Mouse (Mus musculus) right cerebral cortex, adult 18-20 months (tissue): Measurements from ENCODE around the gene Adam12.

Source experiments
- DNase-seq: peaks from one replicate; pipeline ENCODE4 v3.0.0; 2022; ENCODE audit warnings: mixed read lengths

The Adam12 gene

GRCm38 (mm10) chr7:134224741-134225612, 7.0 kb downstream of the Adam12 start:
- DNase-seq = peak; percentile 36

DNA sequence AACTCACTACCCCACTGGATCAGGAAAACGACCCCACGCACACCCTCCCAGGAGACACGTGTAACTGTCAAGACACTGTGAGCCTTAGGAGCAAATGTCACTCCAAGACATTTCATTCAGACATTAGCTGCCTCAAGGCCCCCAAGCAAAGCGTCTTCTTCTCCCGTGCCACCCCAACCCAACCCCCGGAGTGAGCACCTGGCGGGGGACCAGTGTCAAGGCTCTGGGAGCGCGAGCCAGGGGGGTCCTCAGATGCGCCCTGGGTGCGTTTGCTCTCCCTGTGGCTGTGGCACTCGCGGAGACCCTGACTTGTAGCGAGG, 7.6 kb downstream of the Adam12 start:
- DNase-seq = no peak

- peak; percentile 80 for DNase-seq
These were observed 8.3 kb downstream of the Adam12 start for GRCm38 (mm10) chr7:134223444-134224161.

DNA sequence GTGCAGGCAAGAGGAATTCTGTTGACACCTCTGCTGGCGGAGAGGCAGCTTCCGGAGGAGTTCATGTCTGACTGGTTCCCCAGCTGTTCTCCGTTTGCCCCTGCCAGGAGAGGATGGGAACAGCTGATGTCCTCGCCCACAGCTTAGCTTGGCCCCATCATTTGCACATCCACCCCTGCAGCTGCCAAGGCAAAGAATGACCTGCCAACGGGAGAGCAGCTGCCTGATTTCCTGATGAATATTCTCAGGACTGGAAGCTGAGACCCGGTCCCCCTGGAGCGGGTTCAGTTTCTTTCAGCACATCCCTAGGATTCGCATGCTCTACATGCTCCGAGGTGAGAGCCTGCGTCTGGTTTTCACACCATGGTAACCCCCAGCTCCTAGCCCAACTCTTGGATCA, 24.0 kb downstream of the Adam12 start:
- DNase-seq = peak; percentile 76

DNA sequence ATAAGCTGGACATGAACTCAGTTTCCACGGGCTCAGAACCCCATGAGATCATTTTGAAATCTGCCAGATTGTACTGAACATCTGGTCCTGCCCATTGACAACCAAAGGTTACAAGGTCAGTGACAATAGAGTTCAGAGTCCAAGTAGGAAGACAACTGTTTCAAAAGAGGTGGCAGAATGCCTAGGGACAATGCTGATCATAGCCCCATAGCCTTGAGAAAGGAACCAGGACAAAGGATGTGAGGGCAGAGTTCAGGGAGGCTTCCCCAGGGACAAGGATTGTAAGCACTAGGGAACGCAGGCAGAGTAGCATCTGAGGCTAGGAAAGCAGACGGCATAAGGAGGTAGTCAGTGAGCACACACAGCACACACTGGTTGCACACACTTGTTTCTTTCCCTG, 38.9 kb downstream of the Adam12 start:
- DNase-seq = no peak

DNA sequence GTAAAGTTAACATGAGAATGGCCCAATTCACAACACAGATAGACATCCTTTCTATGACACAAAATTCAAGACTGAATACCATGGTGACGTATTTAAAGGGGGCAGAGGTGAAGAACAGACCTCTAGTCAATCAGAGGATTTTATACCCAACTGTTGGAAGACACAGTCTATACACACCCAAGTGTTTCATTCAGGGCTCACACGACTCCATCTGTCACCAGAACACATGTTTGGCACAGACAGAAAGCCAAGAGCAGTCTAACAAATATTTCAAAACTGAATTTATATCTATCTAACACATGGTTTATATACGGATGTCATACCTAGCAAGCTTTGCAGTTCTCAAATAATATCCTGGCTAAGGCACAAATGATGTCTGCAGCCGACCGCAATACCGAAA, 41.8 kb downstream of the Adam12 start:
- DNase-seq = no peak

- DNase-seq = no peak
These were observed 43.4 kb downstream of the Adam12 start for GRCm38 (mm10) chr7:134188565-134188964.

DNA sequence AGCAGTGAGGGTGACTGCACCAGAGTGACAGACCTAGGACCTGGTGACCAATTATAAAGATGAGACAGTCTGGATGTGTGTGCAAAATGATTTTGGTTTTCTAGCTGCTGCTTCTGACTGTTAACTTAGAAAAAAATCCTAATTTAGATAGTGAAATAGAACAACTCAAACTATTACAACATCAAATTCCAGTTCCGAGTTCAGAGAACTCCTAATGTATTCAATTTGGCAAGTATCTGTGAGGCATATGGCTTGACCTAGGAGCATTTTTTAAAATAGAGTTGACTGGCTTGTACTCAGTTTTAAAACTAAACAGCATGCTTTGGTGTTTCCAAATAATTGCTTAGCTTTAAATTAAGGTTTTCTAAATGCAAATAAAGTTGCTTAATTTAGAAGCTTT, 44.0 kb downstream of the Adam12 start:
- no peak for DNase-seq

DNA sequence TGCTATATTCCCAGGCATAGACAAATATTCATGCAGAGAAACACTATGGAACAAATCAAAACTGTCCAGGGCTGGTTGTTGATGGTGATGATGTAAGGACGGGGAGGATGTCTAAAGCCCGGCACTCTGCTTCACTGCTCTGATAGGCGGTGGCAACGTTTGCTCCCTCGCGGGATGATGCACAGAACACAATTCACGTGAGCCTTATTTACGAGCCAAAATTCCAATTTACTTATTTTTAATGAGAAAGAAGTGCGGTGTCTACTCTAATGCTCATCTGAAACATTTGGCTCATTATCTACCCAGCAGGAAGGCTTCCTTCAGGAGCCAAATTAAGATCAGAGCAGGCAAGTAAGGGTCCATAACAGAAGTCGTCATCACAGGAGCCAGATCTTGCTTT, 45.4 kb downstream of the Adam12 start:
- no peak for DNase-seq

GRCm38 (mm10) chr7:134185751-134186150, 46.2 kb downstream of the Adam12 start:
- DNase-seq = no peak

GRCm38 (mm10) chr7:134181717-134182116, 50.2 kb downstream of the Adam12 start:
- DNase-seq = no peak

DNA sequence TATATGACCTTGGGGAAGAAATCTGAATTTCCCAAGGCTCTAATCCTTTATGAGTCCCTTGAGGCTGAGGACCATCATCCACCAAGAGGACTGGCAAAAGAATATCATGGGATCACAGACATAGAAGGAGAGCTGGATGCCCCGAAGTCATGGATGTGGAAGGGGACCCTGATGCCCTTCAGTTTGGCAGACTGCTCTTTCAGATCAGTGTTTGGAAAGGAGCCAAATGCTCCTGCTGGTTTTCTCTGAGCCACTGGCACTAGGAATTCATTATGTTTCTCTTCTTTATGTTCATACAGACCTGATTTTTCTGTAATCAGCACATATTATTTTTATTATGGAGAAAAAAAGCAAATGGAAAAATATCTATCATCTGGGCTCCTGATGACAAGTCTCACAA, 50.9 kb downstream of the Adam12 start:
- no peak for DNase-seq

- DNase-seq = no peak
These were observed 54.9 kb downstream of the Adam12 start for GRCm38 (mm10) chr7:134177051-134177450.

DNA sequence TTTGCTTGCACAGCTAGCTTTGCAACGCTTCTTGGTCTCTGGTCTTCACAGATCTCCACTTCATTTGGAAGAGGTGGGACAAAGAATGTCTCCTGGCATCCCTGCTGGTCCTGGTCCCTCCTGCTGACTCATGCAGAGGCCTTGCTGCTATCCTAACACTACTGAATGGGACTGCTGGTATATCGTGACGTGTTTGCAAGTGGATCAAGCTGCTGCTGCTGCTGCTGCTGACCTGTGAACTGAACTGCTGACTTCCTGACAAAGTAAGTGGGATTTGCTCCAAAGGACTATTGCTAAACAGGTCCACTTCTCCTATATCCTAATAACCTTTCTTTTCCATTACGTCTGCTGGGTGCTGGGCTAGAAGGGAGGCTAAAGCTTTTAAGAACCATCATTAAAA, 56.7 kb downstream of the Adam12 start:
- DNase-seq = no peak

GRCm38 (mm10) chr7:134173442-134174090, 58.4 kb downstream of the Adam12 start:
- DNase-seq = no peak

- DNase-seq = no peak
These were observed 61.6 kb downstream of the Adam12 start for GRCm38 (mm10) chr7:134170180-134170910.

- DNase-seq = no peak
These were observed 62.2 kb downstream of the Adam12 start for GRCm38 (mm10) chr7:134169780-134170179.

- DNase-seq = no peak
These were observed 64.4 kb downstream of the Adam12 start for GRCm38 (mm10) chr7:134167586-134167985.

DNA sequence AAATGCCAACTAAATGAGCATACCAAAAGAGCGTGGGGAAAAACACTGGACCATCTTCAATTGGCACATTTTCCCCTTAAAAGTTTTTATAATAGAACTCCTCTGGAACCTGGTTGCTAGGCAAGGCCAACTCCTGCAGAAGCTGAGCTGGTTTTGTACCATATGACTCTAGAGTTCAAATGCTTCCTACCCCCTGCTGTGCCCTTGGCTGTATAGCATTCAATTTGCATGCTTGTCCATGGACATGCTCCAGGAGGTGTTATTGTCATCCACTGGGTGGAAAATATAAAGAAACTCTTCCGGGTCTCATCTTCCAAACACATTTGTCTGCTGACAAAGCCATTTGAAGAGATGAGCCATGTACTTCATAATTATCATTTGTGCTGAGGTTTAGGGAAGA, 68.2 kb downstream of the Adam12 start:
- no peak for DNase-seq

DNA sequence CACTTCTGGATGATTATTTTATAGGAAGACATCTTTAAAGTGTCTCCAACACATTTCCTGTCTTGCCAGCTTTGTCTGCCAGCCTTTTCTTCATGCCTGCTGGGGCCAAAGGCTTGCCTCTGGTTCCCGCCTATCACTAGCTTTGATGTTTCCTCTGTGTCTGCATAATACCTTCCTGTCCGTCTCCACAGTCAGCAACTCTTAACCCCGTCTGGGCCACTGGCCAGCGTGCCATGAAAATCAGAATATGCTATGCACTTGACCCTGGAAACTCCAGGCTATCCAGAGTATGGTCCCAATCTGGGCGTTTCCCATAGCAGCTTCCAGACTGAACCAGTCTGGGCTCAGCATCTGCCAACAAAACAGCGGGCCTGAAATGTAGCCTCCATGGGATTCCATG, 69.1 kb downstream of the Adam12 start:
- no peak for DNase-seq

DNA sequence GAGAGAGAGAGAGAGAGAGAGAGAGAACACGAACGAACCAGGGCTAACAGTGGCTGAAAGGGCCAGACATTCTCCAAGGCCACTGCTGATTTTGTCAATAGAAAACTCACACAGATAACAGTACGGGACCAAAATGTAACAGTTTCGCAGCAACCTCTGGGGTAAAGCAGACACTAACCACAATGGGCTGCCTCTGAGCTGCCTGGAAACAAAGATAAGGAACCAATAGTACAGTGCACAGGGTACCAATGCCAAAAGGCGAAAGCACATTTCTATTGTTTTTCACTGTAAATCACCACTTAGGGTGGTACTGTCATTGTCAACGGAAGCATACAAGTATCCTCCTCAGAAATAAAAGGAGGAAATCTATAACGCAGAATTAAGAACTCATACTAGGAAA, 72.3 kb downstream of the Adam12 start:
- no peak for DNase-seq

DNA sequence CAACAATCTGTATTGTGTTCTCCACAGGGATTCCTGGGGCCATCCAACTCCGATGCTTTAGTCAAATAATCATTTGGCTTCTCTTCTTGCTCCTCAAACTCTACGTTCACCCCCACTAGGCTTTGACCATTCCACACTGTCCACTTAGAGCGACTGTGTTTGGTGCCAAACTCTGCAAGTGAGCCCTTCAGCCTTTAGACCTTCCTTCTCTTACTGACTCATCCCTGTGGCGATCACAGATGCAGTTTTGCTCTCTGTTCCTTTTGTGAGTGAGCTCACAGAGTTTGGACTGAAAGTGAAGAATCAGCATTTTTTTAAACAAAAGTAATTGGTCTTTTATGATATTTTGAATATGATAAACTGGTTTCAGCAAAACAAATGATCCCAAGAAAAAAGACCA, 80.6 kb downstream of the Adam12 start:
- no peak for DNase-seq

DNA sequence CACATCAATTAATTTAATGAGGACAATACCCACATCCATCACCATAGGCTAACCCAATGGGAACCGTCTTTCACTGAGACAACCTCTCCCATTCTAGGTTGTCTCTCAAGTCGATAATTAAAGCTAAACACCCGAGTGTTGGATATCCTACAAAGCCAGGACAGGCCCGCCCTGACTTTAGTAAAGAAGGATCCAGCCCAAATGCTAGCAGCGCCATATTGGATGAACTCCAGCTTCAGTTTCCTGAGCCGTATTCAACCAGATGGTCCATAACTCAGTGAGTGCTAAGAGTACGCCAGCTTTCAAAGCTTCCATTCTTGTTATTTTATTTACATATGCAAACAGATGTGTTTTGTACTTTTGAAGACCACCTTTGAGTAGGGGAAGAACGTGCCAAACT, 81.6 kb downstream of the Adam12 start:
- no peak for DNase-seq
